Mouse (Mus musculus): ENCODE results near the gene Ablim2. TPM values are rescaled to one million over a fixed set of nuclear protein-coding genes. Genes with fewer than 3 reads are reported as not detected.
A peak's percentile ranks its signal among the peaks of the same experiment; 100 is the strongest.

Gene Ablim2
- polyA plus RNA-seq, 1 experiment: 2.2 TPM

- no peaks in the 10 kb centered on the region for H3K4me1 ChIP-seq (ENCODE audit: control insufficient read depth, insufficient read depth, low read length)
- TF ChIP-seq CTCF (IDR thresholded peaks at IDR 0.05; ENCODE audit: control insufficient read depth, insufficient read depth, low read length): no peak
- TF ChIP-seq POLR2A (IDR thresholded peaks at IDR 0.05; ENCODE audit: borderline replicate concordance, control insufficient read depth, low read depth, low read length): no peak
- H3K4me3 ChIP-seq (replicated peaks; ENCODE audit: control insufficient read depth, low read depth, low read length): no peak overlapping the region
- no peak overlapping the region for H3K27ac ChIP-seq (ENCODE audit: control insufficient read depth, insufficient read depth, low read depth, low read length, poor library complexity)
- WGBS: 87% methylated on average over 2 of the region's 2 CpGs
These were observed 103.8 kb downstream of the Ablim2 start for GRCm38 (mm10) chr5:35861456-35861855.

- no peak overlapping the region for H3K27ac ChIP-seq (ENCODE audit: control insufficient read depth, insufficient read depth, low read depth, low read length, poor library complexity)
- H3K4me3 ChIP-seq (replicated peaks; ENCODE audit: control insufficient read depth, low read depth, low read length): no peak overlapping the region
- WGBS: 68% methylated on average over 4 of the region's 4 CpGs
- H3K4me1 ChIP-seq (ENCODE audit: control insufficient read depth, insufficient read depth, low read length): no peaks in the 10 kb centered on the region
- no peak for TF ChIP-seq POLR2A (IDR thresholded peaks at IDR 0.05; ENCODE audit: borderline replicate concordance, control insufficient read depth, low read depth, low read length)
- TF ChIP-seq CTCF (IDR thresholded peaks at IDR 0.05; ENCODE audit: control insufficient read depth, insufficient read depth, low read length): no peak
These were observed 112.3 kb downstream of the Ablim2 start for GRCm38 (mm10) chr5:35869973-35870372.

- Histone ChIP-seq H3K27ac (ENCODE audit: control insufficient read depth, insufficient read depth, low read depth, low read length, poor library complexity) (no peak overlapping the region), H3K4me1 (ENCODE audit: control insufficient read depth, insufficient read depth, low read length) (no peaks in the 10 kb centered on the region), H3K4me3 (replicated peaks; ENCODE audit: control insufficient read depth, low read depth, low read length) (no peak overlapping the region)
- WGBS: 53% methylated on average over 8 of the region's 8 CpGs
- TF ChIP-seq POLR2A (IDR thresholded peaks at IDR 0.05; ENCODE audit: borderline replicate concordance, control insufficient read depth, low read depth, low read length) (no peak), CTCF (IDR thresholded peaks at IDR 0.05; ENCODE audit: control insufficient read depth, insufficient read depth, low read length) (peak; percentile 76)
These were observed 112.8 kb downstream of the Ablim2 start for GRCm38 (mm10) chr5:35870408-35871012.

GRCm38 (mm10) chr5:35873382-35873781, 115.7 kb downstream of the Ablim2 start:
- Histone ChIP-seq H3K27ac (ENCODE audit: control insufficient read depth, insufficient read depth, low read depth, low read length, poor library complexity) (no peak overlapping the region), H3K4me1 (ENCODE audit: control insufficient read depth, insufficient read depth, low read length) (no peaks in the 10 kb centered on the region), H3K4me3 (replicated peaks; ENCODE audit: control insufficient read depth, low read depth, low read length) (no peak overlapping the region)
- WGBS: 68% methylated on average over 4 of the region's 4 CpGs
- no peak for TF ChIP-seq CTCF (IDR thresholded peaks at IDR 0.05; ENCODE audit: control insufficient read depth, insufficient read depth, low read length)
- TF ChIP-seq POLR2A (IDR thresholded peaks at IDR 0.05; ENCODE audit: borderline replicate concordance, control insufficient read depth, low read depth, low read length): no peak

- no peak for TF ChIP-seq CTCF (IDR thresholded peaks at IDR 0.05; ENCODE audit: control insufficient read depth, insufficient read depth, low read length)
- no peak for TF ChIP-seq POLR2A (IDR thresholded peaks at IDR 0.05; ENCODE audit: borderline replicate concordance, control insufficient read depth, low read depth, low read length)
- 82% methylated on average over 5 of the region's 5 CpGs for WGBS
- Histone ChIP-seq H3K4me3 (replicated peaks; ENCODE audit: control insufficient read depth, low read depth, low read length) (no peak overlapping the region), H3K27ac (ENCODE audit: control insufficient read depth, insufficient read depth, low read depth, low read length, poor library complexity) (no peak overlapping the region), H3K4me1 (ENCODE audit: control insufficient read depth, insufficient read depth, low read length) (peaks cover 1% of the 10 kb centered on the region; the same call in 1 of the 2 replicates)
These were observed 118.6 kb downstream of the Ablim2 start for GRCm38 (mm10) chr5:35876236-35876635.

- H3K4me3 ChIP-seq (replicated peaks; ENCODE audit: control insufficient read depth, low read depth, low read length): no peak overlapping the region
- no peak overlapping the region for H3K27ac ChIP-seq (ENCODE audit: control insufficient read depth, insufficient read depth, low read depth, low read length, poor library complexity)
- 89% methylated on average over 8 of the region's 8 CpGs for WGBS
- no peak for TF ChIP-seq POLR2A (IDR thresholded peaks at IDR 0.05; ENCODE audit: borderline replicate concordance, control insufficient read depth, low read depth, low read length)
- TF ChIP-seq CTCF (IDR thresholded peaks at IDR 0.05; ENCODE audit: control insufficient read depth, insufficient read depth, low read length): no peak
- peaks cover 1% of the 10 kb centered on the region; the same call in 1 of the 2 replicates for H3K4me1 ChIP-seq (ENCODE audit: control insufficient read depth, insufficient read depth, low read length)
These were observed 121.5 kb downstream of the Ablim2 start for GRCm38 (mm10) chr5:35879199-35879598.

- TF ChIP-seq CTCF (IDR thresholded peaks at IDR 0.05; ENCODE audit: control insufficient read depth, insufficient read depth, low read length) (no peak), POLR2A (IDR thresholded peaks at IDR 0.05; ENCODE audit: borderline replicate concordance, control insufficient read depth, low read depth, low read length) (no peak)
- 75% methylated on average over 9 of the region's 9 CpGs for WGBS
- no peak overlapping the region for H3K27ac ChIP-seq (ENCODE audit: control insufficient read depth, insufficient read depth, low read depth, low read length, poor library complexity)
- no peak overlapping the region for H3K4me3 ChIP-seq (replicated peaks; ENCODE audit: control insufficient read depth, low read depth, low read length)
- peaks cover 1% of the 10 kb centered on the region; the same call in 1 of the 2 replicates for H3K4me1 ChIP-seq (ENCODE audit: control insufficient read depth, insufficient read depth, low read length)
These were observed 124.7 kb downstream of the Ablim2 start for GRCm38 (mm10) chr5:35882391-35882790.

GRCm38 (mm10) chr5:35884262-35884661, 126.6 kb downstream of the Ablim2 start:
- no peak overlapping the region for H3K27ac ChIP-seq (ENCODE audit: control insufficient read depth, insufficient read depth, low read depth, low read length, poor library complexity)
- H3K4me3 ChIP-seq (replicated peaks; ENCODE audit: control insufficient read depth, low read depth, low read length): no peak overlapping the region
- TF ChIP-seq POLR2A (IDR thresholded peaks at IDR 0.05; ENCODE audit: borderline replicate concordance, control insufficient read depth, low read depth, low read length) (no peak), CTCF (IDR thresholded peaks at IDR 0.05; ENCODE audit: control insufficient read depth, insufficient read depth, low read length) (peak; percentile 10; the same call in 1 of the 2 replicates)
- H3K4me1 ChIP-seq (ENCODE audit: control insufficient read depth, insufficient read depth, low read length): no peaks in the 10 kb centered on the region
- WGBS: 48% methylated on average over 11 of the region's 11 CpGs

Data from bone marrow, adult 2 months (tissue).